Mouse (Mus musculus): ENCODE measurements around the gene Arhgef3. TPM values are rescaled to one million over a fixed set of nuclear protein-coding genes. Genes with fewer than 3 reads are reported as not detected.

Gene Arhgef3
- polyA plus RNA-seq, 1 experiment from 2014 or later, result 13.6 TPM

DNA sequence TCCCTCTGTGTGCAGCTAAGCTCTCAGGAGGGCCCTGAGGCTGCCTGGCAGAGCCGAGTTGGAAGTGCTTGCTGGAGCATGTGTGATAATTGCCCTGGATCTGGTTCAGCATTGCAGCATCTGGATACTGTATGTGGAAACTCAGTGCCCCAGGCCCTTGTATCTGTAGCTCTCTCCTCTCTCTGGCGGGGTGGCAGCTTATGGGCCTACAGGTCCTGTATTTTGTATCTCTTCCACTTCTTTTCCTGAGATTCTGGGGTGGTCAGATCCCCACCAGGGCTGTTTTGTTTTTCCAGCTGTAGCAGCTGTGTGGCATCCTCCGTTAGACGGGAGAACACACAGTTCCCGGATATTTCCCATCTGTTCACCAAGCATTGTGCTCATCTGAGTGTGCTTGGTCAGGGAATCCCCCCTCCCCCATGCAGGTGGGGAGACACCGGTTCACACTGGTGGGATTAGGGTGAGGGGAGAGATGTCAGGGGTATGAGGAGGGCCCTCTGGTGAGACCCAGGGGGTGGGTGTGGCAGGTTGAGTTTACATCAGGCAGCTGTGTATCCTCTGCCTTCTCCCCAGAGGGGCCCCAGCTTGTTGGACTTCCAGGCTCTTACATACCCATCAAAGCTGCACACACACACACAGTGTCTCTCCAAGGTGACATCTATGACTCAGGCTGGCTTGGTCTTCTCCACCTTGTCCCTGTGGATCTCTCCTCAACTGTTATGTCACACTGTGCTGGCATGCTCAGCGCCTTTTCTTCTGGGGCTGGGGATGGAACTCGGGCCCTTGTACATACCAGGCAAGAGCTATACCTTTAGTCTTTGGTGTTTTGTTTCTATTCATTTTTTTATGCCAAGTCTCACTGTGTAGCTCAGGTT, 30.7 kb downstream of the Arhgef3 start:
- H3K4me2 ChIP-seq, result no peak overlapping the region
- no peaks in the 10 kb centered on the region for H3K36me3 ChIP-seq
- 58% methylated on average over 8 of the region's 8 CpGs for WGBS

DNA sequence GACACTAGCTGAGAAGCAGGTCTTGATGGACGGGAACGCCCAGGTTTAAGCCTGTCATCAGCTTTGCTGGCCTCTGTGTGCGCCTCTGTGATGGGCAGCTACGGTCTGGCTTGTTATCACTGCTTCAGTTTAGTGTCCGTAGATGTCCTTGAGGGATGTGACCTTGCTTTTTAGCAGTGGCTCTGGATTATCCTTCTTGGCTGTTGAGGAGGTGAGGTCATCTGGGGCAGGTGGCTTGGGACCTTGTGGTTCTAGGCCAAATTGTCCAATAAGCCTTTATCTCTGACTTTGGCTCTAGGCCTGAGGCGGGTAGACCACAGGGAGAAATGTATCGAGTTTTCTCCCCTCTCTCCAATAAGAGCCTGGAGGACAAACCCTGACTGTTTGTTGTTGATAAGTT, 33.0 kb downstream of the Arhgef3 start:
- Histone ChIP-seq H3K27me3 (replicated peaks) (no peaks in the 10 kb centered on the region), H3K27ac (replicated peaks) (no peak overlapping the region), H3K9me3 (replicated peaks) (no peaks in the 10 kb centered on the region), H3K9ac (replicated peaks) (no peak overlapping the region), H3K36me3 (no peaks in the 10 kb centered on the region), H3K4me1 (peaks cover 4% of the 10 kb centered on the region; the same call in 1 of the 2 replicates), H3K4me2 (no peak overlapping the region), H3K4me3 (replicated peaks) (no peak overlapping the region)
- ATAC-seq (ENCODE audit: low FRiP score), result no peak
- WGBS, result 94% methylated on average over 7 of the region's 7 CpGs

More for the DNA sequence above, 30.7 kb downstream of the Arhgef3 start:
- Histone ChIP-seq H3K27ac (replicated peaks) (no peak overlapping the region; the same call in 1 of the 2 replicates), H3K9me3 (replicated peaks) (no peaks in the 10 kb centered on the region), H3K9ac (replicated peaks) (no peak overlapping the region), H3K4me3 (replicated peaks) (no peak overlapping the region), H3K27me3 (replicated peaks) (no peaks in the 10 kb centered on the region), H3K4me1 (peaks cover 4% of the 10 kb centered on the region; the same call in 1 of the 2 replicates)
- 0 out of 2 replicates have a peak, but pooled peaks have one; percentile 45 for ATAC-seq (ENCODE audit: low FRiP score)

DNA sequence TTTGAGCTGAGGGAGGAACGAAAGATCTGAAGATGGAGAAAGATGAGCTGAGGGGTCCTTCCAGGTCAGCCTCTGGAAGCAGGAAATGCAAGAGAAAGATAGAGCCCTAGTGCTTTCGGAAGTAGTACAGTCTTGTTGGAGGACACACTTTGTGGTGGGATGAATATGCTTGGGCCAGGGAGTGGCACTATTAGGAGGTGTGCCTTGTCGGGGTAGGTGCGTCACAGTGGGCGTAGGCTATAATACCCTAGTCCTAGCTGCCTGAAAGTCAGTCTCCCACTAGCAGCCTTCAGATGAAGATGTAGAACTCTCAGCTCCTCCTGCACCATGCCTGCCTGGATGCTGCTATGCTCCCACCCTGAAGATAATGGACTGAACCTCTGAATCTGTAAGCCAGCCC, 34.7 kb downstream of the Arhgef3 start:
- no peaks in the 10 kb centered on the region for H3K36me3 ChIP-seq
- no peak overlapping the region for H3K4me2 ChIP-seq
- H3K27me3 ChIP-seq (replicated peaks), result no peaks in the 10 kb centered on the region
- no peak overlapping the region for H3K4me3 ChIP-seq (replicated peaks)
- 96% methylated on average over 5 of the region's 5 CpGs for WGBS
- ATAC-seq (ENCODE audit: low FRiP score), result no peak
- no peaks in the 10 kb centered on the region for H3K9me3 ChIP-seq (replicated peaks)
- no peak overlapping the region for H3K9ac ChIP-seq (replicated peaks)
- H3K27ac ChIP-seq (replicated peaks), result no peak overlapping the region
- peaks cover 4% of the 10 kb centered on the region; the same call in 1 of the 2 replicates for H3K4me1 ChIP-seq

DNA sequence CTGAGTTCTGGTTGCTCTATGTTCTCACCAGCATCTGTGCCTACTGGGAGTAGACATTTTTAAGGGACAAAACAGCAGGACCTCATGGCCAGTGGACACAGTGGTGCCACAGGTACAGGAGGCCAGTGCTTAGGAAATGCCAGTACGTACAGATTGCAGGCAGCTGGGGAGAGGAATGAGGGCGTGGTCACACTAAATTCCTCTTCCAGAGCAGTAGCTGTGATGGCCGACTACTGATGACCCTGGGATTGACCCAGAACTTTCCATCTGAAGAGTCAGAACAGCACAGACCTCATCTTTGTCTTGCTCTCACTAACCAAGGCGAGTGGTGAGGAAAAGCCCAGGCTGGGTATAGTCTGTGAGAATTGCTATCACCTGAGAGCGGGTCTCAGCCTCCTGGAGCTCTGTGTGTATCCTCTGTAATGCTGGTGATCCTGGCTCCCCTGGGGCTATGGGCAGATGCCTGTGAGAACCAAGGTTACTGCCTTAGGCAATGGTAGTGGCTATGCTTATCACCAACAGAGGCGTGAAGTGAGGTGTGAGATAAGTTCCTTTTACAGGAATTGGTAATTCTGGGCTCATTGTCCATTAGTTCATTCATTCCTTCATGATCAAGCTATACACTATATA, 35.4 kb downstream of the Arhgef3 start:
- WGBS, result 71% methylated on average over 6 of the region's 6 CpGs
- no peaks in the 10 kb centered on the region for H3K9me3 ChIP-seq (replicated peaks)
- no peak for ATAC-seq (ENCODE audit: low FRiP score)
- H3K4me3 ChIP-seq (replicated peaks), result no peak overlapping the region
- H3K4me1 ChIP-seq, result peaks cover under 1% of the 10 kb centered on the region; the same call in 1 of the 2 replicates
- no peak overlapping the region for H3K9ac ChIP-seq (replicated peaks)
- no peak overlapping the region for H3K27ac ChIP-seq (replicated peaks)
- H3K27me3 ChIP-seq (replicated peaks), result no peaks in the 10 kb centered on the region
- no peaks in the 10 kb centered on the region for H3K36me3 ChIP-seq
- H3K4me2 ChIP-seq, result no peak overlapping the region

DNA sequence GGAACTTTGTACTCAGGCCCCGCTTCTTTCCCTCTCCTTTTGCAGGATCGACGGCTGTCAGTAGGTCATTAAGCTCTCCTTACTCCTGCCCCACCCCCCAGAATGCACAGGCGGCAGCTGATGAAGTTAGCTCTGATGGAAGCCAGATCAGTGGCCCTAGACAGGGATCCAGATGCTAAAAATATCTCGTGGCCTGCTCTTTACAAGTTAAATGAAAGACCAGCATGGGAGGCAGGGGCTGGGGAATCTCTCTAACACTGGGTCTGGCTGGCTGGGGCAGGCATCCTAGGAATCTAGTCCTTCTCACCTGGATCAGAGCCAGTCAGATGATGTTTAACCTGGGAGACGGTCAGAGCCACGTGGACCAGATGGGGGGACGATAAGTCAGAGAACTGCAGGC, 36.7 kb downstream of the Arhgef3 start:
- Histone ChIP-seq H3K9me3 (replicated peaks) (no peaks in the 10 kb centered on the region), H3K4me2 (no peak overlapping the region), H3K4me3 (replicated peaks) (no peak overlapping the region), H3K4me1 (no peaks in the 10 kb centered on the region; the same call in 1 of the 2 replicates), H3K27me3 (replicated peaks) (no peaks in the 10 kb centered on the region), H3K36me3 (no peaks in the 10 kb centered on the region), H3K27ac (replicated peaks) (no peak overlapping the region), H3K9ac (replicated peaks) (no peak overlapping the region)
- ATAC-seq (ENCODE audit: low FRiP score), result no peak
- 55% methylated on average over 8 of the region's 8 CpGs for WGBS

DNA sequence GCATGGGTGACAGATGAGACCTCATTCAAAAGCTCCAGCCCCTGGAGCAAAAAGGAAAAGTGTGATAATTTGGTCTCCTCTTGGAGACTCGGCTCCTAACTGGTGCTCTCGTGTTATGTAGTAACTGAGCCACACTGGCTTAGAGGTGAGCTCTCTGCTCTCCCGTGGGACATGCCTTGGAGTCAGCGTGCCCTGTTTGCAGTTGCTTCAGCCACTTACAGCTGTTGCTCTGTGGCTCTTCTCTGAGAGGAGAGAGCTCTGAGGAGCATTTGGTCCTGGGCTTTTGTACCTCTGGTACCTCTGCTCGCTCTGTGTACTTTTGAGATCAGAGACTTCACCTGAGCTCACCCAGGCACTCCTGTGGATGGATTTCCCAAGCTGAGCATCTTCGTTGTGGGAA, 40.4 kb downstream of the Arhgef3 start:
- no peaks in the 10 kb centered on the region for H3K9me3 ChIP-seq (replicated peaks)
- H3K27ac ChIP-seq (replicated peaks), result no peak overlapping the region
- H3K4me3 ChIP-seq (replicated peaks), result no peak overlapping the region
- no peak for ATAC-seq (ENCODE audit: low FRiP score)
- no peak overlapping the region for H3K4me2 ChIP-seq
- H3K27me3 ChIP-seq (replicated peaks), result no peaks in the 10 kb centered on the region
- 74% methylated on average over 6 of the region's 6 CpGs for WGBS
- no peaks in the 10 kb centered on the region; the same call in 1 of the 2 replicates for H3K4me1 ChIP-seq
- no peak overlapping the region for H3K9ac ChIP-seq (replicated peaks)
- H3K36me3 ChIP-seq, result no peaks in the 10 kb centered on the region

GRCm38 (mm10) chr14:27156032-27156431, 41.3 kb downstream of the Arhgef3 start:
- no peak overlapping the region for H3K27ac ChIP-seq (replicated peaks)
- H3K36me3 ChIP-seq, result no peaks in the 10 kb centered on the region
- H3K27me3 ChIP-seq (replicated peaks), result no peaks in the 10 kb centered on the region
- no peaks in the 10 kb centered on the region for H3K9me3 ChIP-seq (replicated peaks)
- WGBS, result 81% methylated on average over 6 of the region's 6 CpGs
- H3K4me1 ChIP-seq, result no peaks in the 10 kb centered on the region; the same call in 1 of the 2 replicates
- no peak overlapping the region for H3K9ac ChIP-seq (replicated peaks)
- H3K4me2 ChIP-seq, result no peak overlapping the region
- no peak for ATAC-seq (ENCODE audit: low FRiP score)
- H3K4me3 ChIP-seq (replicated peaks), result no peak overlapping the region

DNA sequence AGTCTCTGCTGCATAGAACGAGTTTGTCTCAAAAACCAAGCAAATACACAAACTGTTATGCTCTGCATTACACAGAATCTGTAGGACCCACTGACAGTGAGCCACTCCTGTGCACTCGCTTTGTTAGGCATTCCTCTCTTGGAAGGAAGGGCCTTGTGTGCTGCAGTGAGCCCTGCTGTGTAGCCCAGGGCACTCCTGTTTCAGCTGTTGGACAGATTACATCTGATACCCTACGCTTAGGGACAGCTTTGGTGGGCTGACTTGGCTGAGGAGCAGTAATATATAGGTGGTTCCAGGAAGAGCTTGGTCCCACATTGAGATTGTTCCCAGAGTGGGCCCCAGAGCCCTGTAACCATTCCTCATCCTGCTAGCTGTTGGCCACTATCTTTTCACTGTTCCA, 43.4 kb downstream of the Arhgef3 start:
- Histone ChIP-seq H3K9ac (replicated peaks) (no peak overlapping the region), H3K9me3 (replicated peaks) (no peaks in the 10 kb centered on the region), H3K36me3 (no peaks in the 10 kb centered on the region), H3K4me1 (no peaks in the 10 kb centered on the region; the same call in 1 of the 2 replicates), H3K27me3 (replicated peaks) (no peaks in the 10 kb centered on the region), H3K4me3 (replicated peaks) (no peak overlapping the region), H3K27ac (replicated peaks) (no peak overlapping the region), H3K4me2 (no peak overlapping the region)
- no peak for ATAC-seq (ENCODE audit: low FRiP score)
- 76% methylated on average over 3 of the region's 3 CpGs for WGBS

DNA sequence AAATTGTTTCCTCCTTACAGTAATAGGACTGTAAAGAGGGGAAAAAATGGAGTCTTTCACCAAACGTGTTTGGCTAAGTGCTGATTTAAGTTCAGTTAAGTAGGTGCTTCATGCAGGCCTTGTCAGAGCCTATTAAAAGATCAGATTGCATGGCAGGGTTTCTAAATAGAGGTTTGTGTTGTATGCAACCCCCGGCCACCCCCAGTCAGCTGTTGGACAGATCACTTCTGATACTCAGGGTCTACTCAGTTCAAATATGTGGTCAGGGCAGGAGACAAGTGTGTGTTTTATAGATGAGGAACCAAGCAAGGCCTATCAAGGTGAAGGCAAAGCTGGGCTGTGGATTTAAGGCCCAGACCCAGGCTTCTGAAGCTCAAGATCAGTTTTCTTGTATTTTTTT, 44.1 kb downstream of the Arhgef3 start:
- no peaks in the 10 kb centered on the region for H3K9me3 ChIP-seq (replicated peaks)
- no peaks in the 10 kb centered on the region for H3K27me3 ChIP-seq (replicated peaks)
- no peak overlapping the region for H3K4me3 ChIP-seq (replicated peaks)
- H3K9ac ChIP-seq (replicated peaks), result no peak overlapping the region
- H3K27ac ChIP-seq (replicated peaks), result no peak overlapping the region
- no peak overlapping the region for H3K4me2 ChIP-seq
- no peak for ATAC-seq (ENCODE audit: low FRiP score)
- WGBS, result 72% methylated on average over 2 of the region's 2 CpGs
- no peaks in the 10 kb centered on the region; the same call in 1 of the 2 replicates for H3K4me1 ChIP-seq
- H3K36me3 ChIP-seq, result no peaks in the 10 kb centered on the region

GRCm38 (mm10) chr14:27160762-27161161, 46.1 kb downstream of the Arhgef3 start:
- Histone ChIP-seq H3K4me3 (replicated peaks) (no peak overlapping the region), H3K9me3 (replicated peaks) (no peaks in the 10 kb centered on the region), H3K36me3 (no peaks in the 10 kb centered on the region), H3K4me2 (no peak overlapping the region), H3K27me3 (replicated peaks) (no peaks in the 10 kb centered on the region), H3K9ac (replicated peaks) (no peak overlapping the region), H3K4me1 (no peaks in the 10 kb centered on the region), H3K27ac (replicated peaks) (no peak overlapping the region)
- no peak for ATAC-seq (ENCODE audit: low FRiP score)
- 83% methylated on average over 7 of the region's 7 CpGs for WGBS

DNA sequence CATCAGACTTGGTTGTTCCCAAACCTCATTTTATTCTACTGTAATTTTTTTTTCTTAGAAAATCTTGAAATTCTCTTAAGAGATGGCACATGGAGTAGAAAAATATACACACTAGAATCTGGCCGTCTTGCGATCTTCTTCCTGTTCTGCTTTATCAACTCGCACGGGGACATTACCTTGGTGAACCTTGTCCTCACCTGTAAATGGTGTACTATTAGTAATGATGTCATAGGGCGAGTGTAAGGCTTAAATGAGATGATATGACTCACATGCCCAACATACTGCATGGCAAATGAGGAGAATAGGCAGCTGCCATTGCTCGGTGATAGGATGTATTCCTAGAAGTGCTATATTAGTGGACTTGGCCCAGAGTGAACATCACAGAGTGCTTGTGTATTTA, 49.9 kb downstream of the Arhgef3 start:
- WGBS, result 90% methylated on average over 6 of the region's 6 CpGs
- H3K9ac ChIP-seq (replicated peaks), result no peak overlapping the region
- no peaks in the 10 kb centered on the region for H3K27me3 ChIP-seq (replicated peaks)
- H3K4me2 ChIP-seq, result no peak overlapping the region
- H3K9me3 ChIP-seq (replicated peaks), result no peaks in the 10 kb centered on the region
- ATAC-seq (ENCODE audit: low FRiP score), result no peak
- H3K4me3 ChIP-seq (replicated peaks), result no peak overlapping the region
- no peak overlapping the region for H3K27ac ChIP-seq (replicated peaks)
- peaks cover 6% of the 10 kb centered on the region; the same call in 1 of the 2 replicates for H3K4me1 ChIP-seq
- no peaks in the 10 kb centered on the region for H3K36me3 ChIP-seq

GRCm38 (mm10) chr14:27166751-27167150, 52.1 kb downstream of the Arhgef3 start:
- no peaks in the 10 kb centered on the region for H3K9me3 ChIP-seq (replicated peaks)
- H3K27ac ChIP-seq (replicated peaks), result peak overlapping the region; percentile 82
- H3K27me3 ChIP-seq (replicated peaks), result no peaks in the 10 kb centered on the region
- 61% methylated on average over 8 of the region's 8 CpGs for WGBS
- ATAC-seq (ENCODE audit: low FRiP score), result peak; percentile 90
- H3K4me1 ChIP-seq, result peaks cover 14% of the 10 kb centered on the region; the same call in 1 of the 2 replicates
- no peak overlapping the region for H3K9ac ChIP-seq (replicated peaks)
- no peak overlapping the region for H3K4me3 ChIP-seq (replicated peaks)
- H3K4me2 ChIP-seq, result no peak overlapping the region
- no peaks in the 10 kb centered on the region for H3K36me3 ChIP-seq
